Mouse (Mus musculus) heart, postnatal 4 days (tissue): Measurements from ENCODE around the gene Paqr4. TPM values are rescaled to one million over a fixed set of nuclear protein-coding genes. Genes with fewer than 3 reads are reported as not detected.

ENCODE experiments used
- DNase-seq: peaks from one replicate; pipeline ENCODE4 v3.0.0; 2021
- total RNA-seq, 2 experiments: library from RNA; stranded (reverse); gene quantifications; 2 replicates each; pipeline ENCODE4 v1.2.3; 2021

Paqr4 gene
- total RNA-seq, 2 experiments from 2014 or later = 19.1 to 19.3 TPM

- DNase-seq = peak; percentile 80
Measured at GRCm38 (mm10) chr17:23748631-23749391, 8.1 kb upstream of the Paqr4 start.

- no peak for DNase-seq
Measured at GRCm38 (mm10) chr17:23748026-23748425, 7.4 kb upstream of the Paqr4 start.

GRCm38 (mm10) chr17:23747471-23747870, 6.8 kb upstream of the Paqr4 start:
- no peak for DNase-seq

GRCm38 (mm10) chr17:23746767-23747166, 6.1 kb upstream of the Paqr4 start:
- no peak for DNase-seq

- no peak for DNase-seq
Measured at GRCm38 (mm10) chr17:23746311-23746710, 5.6 kb upstream of the Paqr4 start.

GRCm38 (mm10) chr17:23745301-23746251, 4.9 kb upstream of the Paqr4 start, which contains the start of gene Kremen2:
Gene Kremen2, minus strand, starts transcription at chr17:23745833.
- no peak for DNase-seq

GRCm38 (mm10) chr17:23744651-23745050, 4.0 kb upstream of the Paqr4 start:
- no peak for DNase-seq

GRCm38 (mm10) chr17:23744076-23744475, 3.4 kb upstream of the Paqr4 start:
- no peak for DNase-seq

- DNase-seq = no peak
Measured at GRCm38 (mm10) chr17:23742941-23743340, 2.3 kb upstream of the Paqr4 start.

GRCm38 (mm10) chr17:23742210-23742793, 1.6 kb upstream of the Paqr4 start:
- DNase-seq = no peak

- no peak for DNase-seq
Measured at GRCm38 (mm10) chr17:23741359-23742209, 917 bp upstream of the Paqr4 start.

- peak; percentile 93 for DNase-seq
Measured at GRCm38 (mm10) chr17:23740136-23740584, 507 bp downstream of the Paqr4 start.

GRCm38 (mm10) chr17:23739202-23740135, 1.2 kb downstream of the Paqr4 start:
- no peak for DNase-seq

GRCm38 (mm10) chr17:23738836-23739201, 1.8 kb downstream of the Paqr4 start:
- DNase-seq = no peak

- no peak for DNase-seq
Measured at GRCm38 (mm10) chr17:23737493-23738445, 2.9 kb downstream of the Paqr4 start.

- DNase-seq = no peak
Measured at GRCm38 (mm10) chr17:23734341-23734740, 6.3 kb downstream of the Paqr4 start.

GRCm38 (mm10) chr17:23730441-23730840, 10.2 kb downstream of the Paqr4 start:
- DNase-seq = no peak

- peak; percentile 91 for DNase-seq
Measured at GRCm38 (mm10) chr17:23726758-23727142, 13.9 kb downstream of the Paqr4 start.

GRCm38 (mm10) chr17:23725999-23726757, 14.5 kb downstream of the Paqr4 start, which contains the start of gene Pkmyt1:
Gene Pkmyt1, plus strand, starts transcription at chr17:23726336.
- peak; percentile 97 for DNase-seq
